Mouse (Mus musculus) forebrain, embryonic 12.5 days (tissue): ENCODE results near the gene Mgat5b. TPM values are rescaled to one million over a fixed set of nuclear protein-coding genes. Genes with fewer than 3 reads are reported as not detected.
A peak's percentile ranks its signal among the peaks of the same experiment; 100 is the strongest.
"Not testable (repeated sequence)": the region's sequence is repeated elsewhere in the genome, so short reads cannot be mapped to it uniquely, and the experiment has no call there.

Source experiments
- ATAC-seq: fragments of 200-750 bp; cut with Nextera tagmentation; 2 replicates; pipeline ENCODE4 v1.8.0; 2017; ENCODE audit warnings: moderate TSS enrichment; ENCODE audit not compliant: low FRiP score
- H3K27ac ChIP-seq: fragments of 300-500 bp; sonication (generic); 2 replicates; pipeline ENCODE4 v1.5.1; 2016; ENCODE audit warnings: mild to moderate bottlenecking
- H3K27me3 ChIP-seq: fragments of 300-500 bp; sonication (generic); 2 replicates; pipeline ENCODE4 v1.6.1; 2016; ENCODE audit warnings: mild to moderate bottlenecking
- H3K36me3 ChIP-seq: fragments of 300-500 bp; sonication (generic); replicated peaks from 2 replicates; pipeline ENCODE4 v1.6.1; 2016; ENCODE audit warnings: mild to moderate bottlenecking
- H3K4me1 ChIP-seq: fragments of 300-500 bp; sonication (generic); 2 replicates; pipeline ENCODE4 v1.6.1; 2016
- H3K4me2 ChIP-seq: fragments of 300-500 bp; sonication (generic); 2 replicates; pipeline ENCODE4 v1.6.1; 2016; ENCODE audit warnings: mild to moderate bottlenecking, moderate library complexity
- H3K4me3 ChIP-seq: fragments of 300-500 bp; sonication (generic); replicated peaks from 2 replicates; pipeline ENCODE4 v1.5.1; 2016; ENCODE audit warnings: mild to moderate bottlenecking
- H3K9ac ChIP-seq: fragments of 300-500 bp; sonication (generic); 2 replicates; pipeline ENCODE4 v1.6.1; 2016; ENCODE audit warnings: mild to moderate bottlenecking
- H3K9me3 ChIP-seq: fragments of 300-500 bp; sonication (generic); 2 replicates; pipeline ENCODE4 v1.6.1; 2016
- WGBS: fragments of 180-500 bp; shearing (Covaris S2); methylation state at CpG from one replicate; pipeline ENCODE4 v1.1.7; 2016; 5-methylcytosine and 5-hydroxymethylcytosine counted together
- polyA plus RNA-seq: library from polyadenylated mRNA; unstranded; fragments of >200 nt; fragmentation: Nextera tagmentation; extraction: Ambion mirVana; gene quantifications from 2 replicates; pipeline ENCODE4 v1.2.1, GENCODE M21; 2016

Gene Mgat5b
- polyA plus RNA-seq, 1 experiment from 2014 or later = 19.0 TPM

GRCm38 (mm10) chr11:116893532-116894442, 24.9 kb upstream of the Mgat5b start:
- WGBS = 75% methylated on average over 19 of the region's 19 CpGs
- Histone ChIP-seq H3K9ac (no peak overlapping the region), H3K4me3 (no peak overlapping the region), H3K27me3 (peaks cover 4% of the 10 kb centered on the region), H3K9me3 (no peaks in the 10 kb centered on the region), H3K27ac (no peak overlapping the region), H3K4me1 (peaks cover 8% of the 10 kb centered on the region; the same call in 1 of the 2 replicates), H3K4me2 (no peak overlapping the region), H3K36me3 (no peaks in the 10 kb centered on the region)
- no peak for ATAC-seq

- Histone ChIP-seq H3K27me3 (no peaks in the 10 kb centered on the region; the same call in 1 of the 2 replicates), H3K36me3 (no peaks in the 10 kb centered on the region), H3K4me1 (peaks cover 12% of the 10 kb centered on the region), H3K9me3 (no peaks in the 10 kb centered on the region), H3K4me2 (no peak overlapping the region), H3K9ac (no peak overlapping the region), H3K27ac (no peak overlapping the region), H3K4me3 (no peak overlapping the region)
- no peak for ATAC-seq
- 53% methylated on average over 3 of the region's 3 CpGs for WGBS
Measured at GRCm38 (mm10) chr11:116895402-116895801, 23.3 kb upstream of the Mgat5b start.

- no peaks in the 10 kb centered on the region for H3K36me3 ChIP-seq
- H3K9ac ChIP-seq = no peak overlapping the region
- no peak overlapping the region for H3K4me2 ChIP-seq
- WGBS = 92% methylated on average over 12 of the region's 12 CpGs
- H3K4me1 ChIP-seq = peaks cover 9% of the 10 kb centered on the region
- no peak for ATAC-seq
- H3K4me3 ChIP-seq = no peak overlapping the region
- H3K9me3 ChIP-seq = no peaks in the 10 kb centered on the region
- H3K27me3 ChIP-seq = peaks cover 13% of the 10 kb centered on the region
- no peak overlapping the region for H3K27ac ChIP-seq
Measured at GRCm38 (mm10) chr11:116899247-116899646, 19.4 kb upstream of the Mgat5b start.

GRCm38 (mm10) chr11:116902588-116902987, 16.1 kb upstream of the Mgat5b start:
- H3K27me3 ChIP-seq = peaks cover 40% of the 10 kb centered on the region
- 90% methylated on average over 10 of the region's 10 CpGs for WGBS
- H3K27ac ChIP-seq, ATAC-seq, H3K9me3 ChIP-seq, H3K9ac ChIP-seq, H3K36me3 ChIP-seq, H3K4me3 ChIP-seq, H3K4me2 ChIP-seq: not testable (repeated sequence)
- peaks cover 19% of the 10 kb centered on the region for H3K4me1 ChIP-seq

- Histone ChIP-seq H3K4me1 (peaks cover 11% of the 10 kb centered on the region), H3K4me2 (peak overlapping the region; percentile 51), H3K27ac (no peak overlapping the region), H3K9ac (no peak overlapping the region), H3K36me3 (no peaks in the 10 kb centered on the region), H3K9me3 (no peaks in the 10 kb centered on the region), H3K27me3 (peaks cover 42% of the 10 kb centered on the region), H3K4me3 (peak overlapping the region; percentile 24)
- WGBS = 6% methylated on average over 23 of the region's 23 CpGs
- no peak for ATAC-seq
Measured at GRCm38 (mm10) chr11:116905741-116906456, 12.8 kb upstream of the Mgat5b start.

GRCm38 (mm10) chr11:116913573-116913972, 5.1 kb upstream of the Mgat5b start:
- no peaks in the 10 kb centered on the region for H3K36me3 ChIP-seq
- no peaks in the 10 kb centered on the region for H3K9me3 ChIP-seq
- H3K4me3 ChIP-seq = no peak overlapping the region
- no peak overlapping the region for H3K4me2 ChIP-seq
- H3K4me1 ChIP-seq = peaks cover 24% of the 10 kb centered on the region
- no peak for ATAC-seq
- H3K27me3 ChIP-seq = peaks cover 38% of the 10 kb centered on the region
- WGBS = 68% methylated on average over 16 of the region's 16 CpGs
- 0 out of 2 replicates have a peak overlapping the region, but pooled peaks have one; percentile 31 for H3K27ac ChIP-seq
- H3K9ac ChIP-seq = no peak overlapping the region

- Histone ChIP-seq H3K27ac (no peak overlapping the region), H3K4me2 (no peak overlapping the region), H3K9me3 (no peaks in the 10 kb centered on the region), H3K9ac (no peak overlapping the region), H3K4me3 (no peak overlapping the region), H3K27me3 (peaks cover 42% of the 10 kb centered on the region), H3K4me1 (peaks cover 27% of the 10 kb centered on the region), H3K36me3 (no peaks in the 10 kb centered on the region)
- 55% methylated on average over 5 of the region's 5 CpGs for WGBS
- no peak for ATAC-seq
Measured at GRCm38 (mm10) chr11:116914267-116914885, 4.3 kb upstream of the Mgat5b start.

GRCm38 (mm10) chr11:116915241-116915640, 3.4 kb upstream of the Mgat5b start:
- Histone ChIP-seq H3K36me3 (no peaks in the 10 kb centered on the region), H3K4me2 (no peak overlapping the region), H3K9ac (no peak overlapping the region), H3K9me3 (no peaks in the 10 kb centered on the region), H3K4me3 (no peak overlapping the region), H3K27me3 (peaks cover 50% of the 10 kb centered on the region), H3K4me1 (peaks cover 36% of the 10 kb centered on the region), H3K27ac (no peak overlapping the region)
- ATAC-seq = no peak
- 96% methylated on average over 3 of the region's 3 CpGs for whole genome bisulfite sequencing

- Histone ChIP-seq H3K9ac (no peak overlapping the region), H3K4me1 (peaks cover 57% of the 10 kb centered on the region), H3K4me3 (no peak overlapping the region), H3K9me3 (no peaks in the 10 kb centered on the region), H3K4me2 (no peak overlapping the region), H3K27ac (no peak overlapping the region), H3K36me3 (no peaks in the 10 kb centered on the region), H3K27me3 (peaks cover 55% of the 10 kb centered on the region)
- ATAC-seq = no peak
- 61% methylated on average over 7 of the region's 7 CpGs for WGBS
Measured at GRCm38 (mm10) chr11:116917361-116917760, 1.3 kb upstream of the Mgat5b start.

GRCm38 (mm10) chr11:116919186-116920020, 740 bp downstream of the Mgat5b start:
- peak overlapping the region; percentile 73 for H3K4me3 ChIP-seq
- WGBS = 2% methylated on average over 47 of the region's 58 CpGs
- peak; percentile 44 for ATAC-seq
- H3K4me1 ChIP-seq = peaks cover 49% of the 10 kb centered on the region
- H3K27ac ChIP-seq = peak overlapping the region; percentile 88
- no peaks in the 10 kb centered on the region for H3K9me3 ChIP-seq
- peak overlapping the region; percentile 97 for H3K9ac ChIP-seq
- H3K27me3 ChIP-seq = peaks cover 55% of the 10 kb centered on the region
- H3K4me2 ChIP-seq = peak overlapping the region; percentile 88
- peaks cover 15% of the 10 kb centered on the region for H3K36me3 ChIP-seq

- H3K4me1 ChIP-seq = peaks cover 48% of the 10 kb centered on the region
- WGBS = 11% methylated on average over 6 of the region's 6 CpGs
- ATAC-seq = no peak
- H3K36me3 ChIP-seq = peaks cover 28% of the 10 kb centered on the region
- H3K4me2 ChIP-seq = peak overlapping the region; percentile 88
- no peak overlapping the region for H3K27ac ChIP-seq
- H3K9ac ChIP-seq = peak overlapping the region; percentile 17; the same call in 1 of the 2 replicates
- H3K27me3 ChIP-seq = peaks cover 47% of the 10 kb centered on the region
- H3K9me3 ChIP-seq = no peaks in the 10 kb centered on the region
- H3K4me3 ChIP-seq = peak overlapping the region; percentile 73
Measured at GRCm38 (mm10) chr11:116920746-116921145, 2.1 kb downstream of the Mgat5b start.
